Mouse (Mus musculus): ENCODE data around the gene Nrp2.
A peak's percentile ranks its signal among the peaks of the same experiment; 100 is the strongest.

Nrp2 gene

GRCm38 (mm10) chr1:62703158-62704116 lies at the start of gene Nrp2:
Nrp2 (plus strand) TSS chr1:62703285.
- DNase-seq (ENCODE audit: low spot score) = peak; percentile 88

GRCm38 (mm10) chr1:62654436-62654835 lies 48.6 kb upstream of the Nrp2 start:
- no peak for DNase-seq (ENCODE audit: low spot score)

- peak; percentile 2 for DNase-seq (ENCODE audit: low spot score)
These were observed 38.0 kb upstream of the Nrp2 start for GRCm38 (mm10) chr1:62664960-62665645.

- no peak for DNase-seq (ENCODE audit: low spot score)
These were observed 37.0 kb upstream of the Nrp2 start for GRCm38 (mm10) chr1:62665771-62666730.

GRCm38 (mm10) chr1:62666780-62667179 lies 36.3 kb upstream of the Nrp2 start:
- no peak for DNase-seq (ENCODE audit: low spot score)

GRCm38 (mm10) chr1:62678611-62679344 lies 24.3 kb upstream of the Nrp2 start:
- DNase-seq (ENCODE audit: low spot score) = no peak

- DNase-seq (ENCODE audit: low spot score) = no peak
These were observed 23.6 kb upstream of the Nrp2 start for GRCm38 (mm10) chr1:62679466-62679865.

- DNase-seq (ENCODE audit: low spot score) = no peak
These were observed 20.4 kb upstream of the Nrp2 start for GRCm38 (mm10) chr1:62682456-62683385.

- DNase-seq (ENCODE audit: low spot score) = no peak
These were observed 19.6 kb upstream of the Nrp2 start for GRCm38 (mm10) chr1:62683498-62683897.

GRCm38 (mm10) chr1:62687511-62687910 lies 15.6 kb upstream of the Nrp2 start:
- no peak for DNase-seq (ENCODE audit: low spot score)

GRCm38 (mm10) chr1:62691175-62691574 lies 11.9 kb upstream of the Nrp2 start:
- no peak for DNase-seq (ENCODE audit: low spot score)

GRCm38 (mm10) chr1:62696312-62696982 lies 6.6 kb upstream of the Nrp2 start:
- no peak for DNase-seq (ENCODE audit: low spot score)

GRCm38 (mm10) chr1:62696983-62697341 lies 6.1 kb upstream of the Nrp2 start:
- DNase-seq (ENCODE audit: low spot score) = no peak

- no peak for DNase-seq (ENCODE audit: low spot score)
These were observed 5.7 kb upstream of the Nrp2 start for GRCm38 (mm10) chr1:62697353-62697752.

- DNase-seq (ENCODE audit: low spot score) = no peak
These were observed 3.3 kb upstream of the Nrp2 start for GRCm38 (mm10) chr1:62699801-62700200.

- DNase-seq (ENCODE audit: low spot score) = peak; percentile 76
These were observed 1.8 kb upstream of the Nrp2 start for GRCm38 (mm10) chr1:62701065-62701921.

- no peak for DNase-seq (ENCODE audit: low spot score)
These were observed 342 bp upstream of the Nrp2 start for GRCm38 (mm10) chr1:62702743-62703142.

GRCm38 (mm10) chr1:62704117-62704888 lies 1.2 kb downstream of the Nrp2 start:
- DNase-seq (ENCODE audit: low spot score) = no peak

Measured in ovary, adult 18-20 months (tissue).